In the genomic region with DNA sequence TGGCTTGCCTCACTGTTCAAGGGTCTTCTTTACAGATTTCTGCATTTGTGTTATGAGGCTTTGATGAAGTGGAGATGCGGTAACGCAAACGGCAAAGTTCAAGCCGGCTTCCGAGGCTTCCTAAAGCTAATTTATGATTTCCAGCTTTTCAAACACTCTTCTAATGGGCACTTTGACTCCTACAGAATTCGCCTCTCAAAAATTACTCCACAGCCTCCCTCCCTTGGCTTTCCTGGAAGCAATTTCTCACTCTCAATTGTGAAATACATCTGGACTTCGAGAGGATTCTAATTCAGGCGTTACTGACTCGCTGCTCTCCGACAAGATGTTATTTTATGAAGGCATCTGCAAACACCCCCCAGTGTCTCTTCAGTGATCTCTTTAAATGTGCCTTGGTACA, we compare ENCODE assay signal across 22 mouse cellular contexts.
A peak's percentile ranks its signal among the peaks of the same experiment; 100 is the strongest.
DNase-seq lines count a peak whose midpoint lies in the region; ATAC-seq and TF ChIP-seq lines count a peak whose summit lies in the region.
"Had no signal": no experiment of that assay in that cellular context is flagged by ENCODE, and none has a peak within 500 bp of the region (broad histone marks: within the 10 kb centered on the region; RNA-seq: fewer than 3 reads in every experiment).

No protein-coding gene starts in this region.

- peaks cover 5% of the 10 kb centered on the region for H3K4me1 ChIP-seq in hindbrain, embryonic 15.5 days (replicated peaks)
- H3K4me1 ChIP-seq in hindbrain, embryonic 12.5 days: peaks cover under 1% of the 10 kb centered on the region; the same call in 1 of the 2 replicates
- H3K4me1 ChIP-seq in kidney, postnatal 0 days (replicated peaks; ENCODE audit: insufficient read depth, low read length): peaks cover 5% of the 10 kb centered on the region; the same call in 1 of the 2 replicates
- peaks cover 14% of the 10 kb centered on the region for H3K4me1 ChIP-seq in neural tube, embryonic 13.5 days (replicated peaks)
- H3K4me1 ChIP-seq: intestine, embryonic 15.5 days; limb, embryonic 13.5 days; liver, embryonic 12.5 days had no signal

- H3K9me3 ChIP-seq in hindbrain, embryonic 15.5 days: no peaks in the 10 kb centered on the region
- H3K9me3 ChIP-seq in hindbrain, embryonic 12.5 days (replicated peaks): 0 out of 2 replicates have a peak, but pooled peaks cover 3% of the 10 kb centered on the region
- H3K9me3 ChIP-seq in kidney, postnatal 0 days (replicated peaks; ENCODE audit: low read length): no peaks in the 10 kb centered on the region
- no peaks in the 10 kb centered on the region for H3K9me3 ChIP-seq in neural tube, embryonic 13.5 days
- H3K9me3 ChIP-seq: intestine, embryonic 15.5 days; limb, embryonic 13.5 days; liver, embryonic 12.5 days had no signal

- H3K36me3 ChIP-seq in hindbrain, embryonic 15.5 days: no peaks in the 10 kb centered on the region
- no peaks in the 10 kb centered on the region for H3K36me3 ChIP-seq in hindbrain, embryonic 12.5 days
- H3K36me3 ChIP-seq in kidney, postnatal 0 days (ENCODE audit: insufficient read depth, low read length): no peaks in the 10 kb centered on the region
- H3K36me3 ChIP-seq in neural tube, embryonic 13.5 days: no peaks in the 10 kb centered on the region
- H3K36me3 ChIP-seq: intestine, embryonic 15.5 days; limb, embryonic 13.5 days; liver, embryonic 12.5 days had no signal

- intact Hi-C loops in left cerebral cortex, postnatal 4 days (cut with DNase I): no loop called here

- H3K4me2 ChIP-seq in hindbrain, embryonic 15.5 days: peak overlapping the region; percentile 18; the same call in 1 of the 2 replicates
- H3K4me2 ChIP-seq in hindbrain, embryonic 12.5 days (replicated peaks): no peak overlapping the region
- peak overlapping the region; percentile 35 for H3K4me2 ChIP-seq in kidney, postnatal 0 days (ENCODE audit: low read length)
- peak overlapping the region; percentile 17 for H3K4me2 ChIP-seq in neural tube, embryonic 13.5 days
- H3K4me2 ChIP-seq: intestine, embryonic 15.5 days; limb, embryonic 13.5 days; liver, embryonic 12.5 days had no signal

- 47% methylated on average over 10 of the region's 10 CpGs for WGBS in hindbrain, embryonic 15.5 days
- WGBS in hindbrain, embryonic 12.5 days: 56% methylated on average over 10 of the region's 10 CpGs
- WGBS in kidney, postnatal 0 days: 38% methylated on average over 10 of the region's 10 CpGs
- WGBS in neural tube, embryonic 13.5 days: 47% methylated on average over 10 of the region's 10 CpGs

- no peak overlapping the region for H3K4me3 ChIP-seq in hindbrain, embryonic 15.5 days
- H3K4me3 ChIP-seq in hindbrain, embryonic 12.5 days: no peak overlapping the region
- H3K4me3 ChIP-seq in kidney, postnatal 0 days (replicated peaks; ENCODE audit: low read depth, low read length): no peak overlapping the region
- H3K4me3 ChIP-seq in neural tube, embryonic 13.5 days: no peak overlapping the region
- H3K4me3 ChIP-seq: intestine, embryonic 15.5 days; limb, embryonic 13.5 days; liver, embryonic 12.5 days; myocyte had no signal

- peak; percentile 59 for DNase-seq in kidney, postnatal 0 days (ENCODE audit: low spot score)
- DNase-seq in kidney, postnatal 25 days: no peak
- DNase-seq in brain, embryonic 14.5 days (ENCODE audit: low read depth): peak; percentile 23
- no peak for DNase-seq in left cerebral cortex, postnatal 4 days
- DNase-seq: adrenal gland, adult 2 months; cerebellum, adult 8-10 months; cerebellum, postnatal 36 days; gastrocnemius, postnatal 14 days; heart, postnatal 36 days; lung, adult 18-20 months; lung, postnatal 4 days; thymus, postnatal 14 days had no signal

- no peak for ATAC-seq in hindbrain, embryonic 15.5 days (ENCODE audit: low FRiP score, low read depth)
- ATAC-seq in hindbrain, embryonic 12.5 days (ENCODE audit: low FRiP score): no peak
- ATAC-seq in kidney, postnatal 0 days (replicated peaks; ENCODE audit: low FRiP score, low read depth): no peak
- ATAC-seq in neural tube, embryonic 13.5 days (ENCODE audit: low read depth): no peak
- no peak for ATAC-seq in erythroid progenitor cell, adult 5-6 weeks (replicated peaks; ENCODE audit: low FRiP score, poor library complexity, severe bottlenecking)
- ATAC-seq: forebrain, embryonic 16.5 days; intestine, embryonic 15.5 days; liver, embryonic 12.5 days; midbrain, embryonic 16.5 days had no signal

- no peak for TF ChIP-seq POLR2A in brain, embryonic 14.5 days (IDR thresholded peaks at IDR 0.05; ENCODE audit: borderline replicate concordance, extremely low read depth, insufficient read depth, insufficient read length, poor library complexity, severe bottlenecking)

- H3K27ac ChIP-seq in hindbrain, embryonic 15.5 days (replicated peaks): no peak overlapping the region
- no peak overlapping the region for H3K27ac ChIP-seq in hindbrain, embryonic 12.5 days
- no peak overlapping the region for H3K27ac ChIP-seq in kidney, postnatal 0 days
- H3K27ac ChIP-seq in neural tube, embryonic 13.5 days (replicated peaks): 0 out of 2 replicates have a peak overlapping the region, but pooled peaks have one; percentile 3
- H3K27ac ChIP-seq: intestine, embryonic 15.5 days; limb, embryonic 13.5 days; liver, embryonic 12.5 days had no signal

- no peak overlapping the region for H3K9ac ChIP-seq in hindbrain, embryonic 15.5 days
- H3K9ac ChIP-seq in hindbrain, embryonic 12.5 days: no peak overlapping the region
- no peak overlapping the region for H3K9ac ChIP-seq in kidney, postnatal 0 days (ENCODE audit: low read depth, low read length)
- no peak overlapping the region for H3K9ac ChIP-seq in neural tube, embryonic 13.5 days
- H3K9ac ChIP-seq: intestine, embryonic 15.5 days; limb, embryonic 13.5 days; liver, embryonic 12.5 days had no signal

- H3K27me3 ChIP-seq in hindbrain, embryonic 15.5 days: no peaks in the 10 kb centered on the region
- no peaks in the 10 kb centered on the region for H3K27me3 ChIP-seq in hindbrain, embryonic 12.5 days
- H3K27me3 ChIP-seq in kidney, postnatal 0 days (ENCODE audit: insufficient read depth, low read length): no peaks in the 10 kb centered on the region
- no peaks in the 10 kb centered on the region for H3K27me3 ChIP-seq in neural tube, embryonic 13.5 days
- H3K27me3 ChIP-seq: intestine, embryonic 15.5 days; limb, embryonic 13.5 days; liver, embryonic 12.5 days had no signal

- TF ChIP-seq CTCF in kidney, postnatal 0 days (IDR thresholded peaks at IDR 0.05; ENCODE audit: low read depth): no peak
- TF ChIP-seq CTCF in brain, embryonic 14.5 days (IDR thresholded peaks at IDR 0.05; ENCODE audit: borderline replicate concordance, extremely low read depth, insufficient read depth, insufficient read length): no peak

Comparison
In these comparisons a context has a peak if more than half of its experiments do, and no peak if none do; other contexts are left out.
1. DNase-seq: peak in kidney, postnatal 0 days (single experiment) and brain, embryonic 14.5 days (single experiment); none in kidney, postnatal 25 days (0 of 2) and left cerebral cortex, postnatal 4 days (single experiment).